Mouse (Mus musculus) MN1 (cell line): Measurements from ENCODE around the gene Ces4a.
"Not testable (repeated sequence)": the region's sequence is repeated elsewhere in the genome, so short reads cannot be mapped to it uniquely, and the experiment has no call there.

Experiments used
- DNase-seq: peaks from one replicate; pipeline ENCODE4 v3.0.0-alpha.2; 2016; ENCODE audit warnings: low spot score

The Ces4a gene

DNA sequence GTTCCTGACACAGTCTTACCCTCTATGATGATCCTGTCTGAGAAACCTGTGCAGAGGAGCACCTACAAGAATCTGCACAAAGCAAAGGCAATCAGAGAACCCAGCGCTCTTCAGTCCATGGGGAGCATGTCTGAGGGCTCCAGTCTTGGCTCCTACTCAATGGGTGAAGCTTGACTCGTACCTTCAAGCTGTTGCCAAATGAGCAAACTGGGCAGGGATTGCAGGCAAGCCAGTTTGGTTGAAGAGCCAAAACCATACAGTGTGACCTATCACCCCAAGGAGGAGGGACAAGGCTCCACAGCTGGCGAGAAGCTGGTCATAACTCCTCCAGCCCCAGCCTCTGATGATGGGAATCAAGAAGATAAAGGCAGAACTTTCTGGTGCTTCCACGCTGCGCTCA lies at the start of gene Ces4a:
Gene Ces4a (plus strand): TSS at position 292 of the 400 bp plus-strand sequence.
- DNase-seq, result no peak

DNA sequence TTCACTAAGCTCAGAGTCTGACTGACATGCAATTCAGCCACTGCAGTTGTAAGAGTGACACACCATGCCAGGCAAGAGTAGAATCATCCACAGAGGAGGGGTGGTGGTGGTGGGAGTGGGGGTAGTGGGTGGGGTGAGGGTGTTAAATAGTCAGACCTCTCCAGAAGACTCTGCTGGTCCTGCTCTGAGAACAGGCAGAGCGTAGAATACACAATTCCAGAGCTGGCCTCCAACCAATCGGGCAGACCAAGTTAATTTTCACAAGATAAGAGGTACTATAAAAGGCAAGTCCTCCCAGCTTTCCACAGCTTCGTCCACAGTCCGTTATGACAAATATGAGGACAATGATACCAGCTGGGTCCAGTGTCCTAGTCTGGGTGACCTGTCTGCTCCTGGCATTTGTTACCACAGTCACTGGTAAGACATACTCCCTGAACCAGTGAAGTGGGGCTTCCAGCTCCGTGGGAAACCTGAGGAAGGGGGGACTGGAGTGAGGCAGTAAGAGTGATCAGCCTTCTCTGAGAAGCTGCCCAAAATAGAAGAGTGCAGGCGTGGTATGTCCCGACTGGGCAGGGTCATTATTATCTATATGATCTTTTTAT lies 48.0 kb upstream of the Ces4a start, which contains the start of gene Ces3b:
Gene Ces3b (plus strand): TSS at position 305 of the 602 bp plus-strand sequence.
- DNase-seq, result no peak

DNA sequence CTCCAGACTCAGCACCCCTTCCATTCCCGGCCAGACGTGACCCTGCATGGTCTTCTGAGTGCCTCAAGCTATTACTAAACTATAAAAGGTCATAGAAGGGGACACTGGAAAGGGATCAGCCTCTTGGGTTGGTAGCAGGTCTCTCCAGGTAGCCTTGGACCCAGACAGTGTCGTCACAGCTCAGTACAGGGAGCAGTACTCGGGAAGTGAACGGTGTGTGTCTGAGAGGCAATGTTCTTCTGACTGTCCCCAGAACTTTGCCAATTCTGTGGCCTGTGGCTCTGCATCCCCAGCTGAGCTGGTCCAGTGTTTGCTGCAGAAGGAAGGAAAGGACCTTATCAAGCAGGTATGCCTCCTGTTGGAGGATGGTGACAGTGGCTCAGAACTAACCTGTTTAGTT lies 43.4 kb upstream of the Ces4a start:
- not testable (repeated sequence) for DNase-seq

DNA sequence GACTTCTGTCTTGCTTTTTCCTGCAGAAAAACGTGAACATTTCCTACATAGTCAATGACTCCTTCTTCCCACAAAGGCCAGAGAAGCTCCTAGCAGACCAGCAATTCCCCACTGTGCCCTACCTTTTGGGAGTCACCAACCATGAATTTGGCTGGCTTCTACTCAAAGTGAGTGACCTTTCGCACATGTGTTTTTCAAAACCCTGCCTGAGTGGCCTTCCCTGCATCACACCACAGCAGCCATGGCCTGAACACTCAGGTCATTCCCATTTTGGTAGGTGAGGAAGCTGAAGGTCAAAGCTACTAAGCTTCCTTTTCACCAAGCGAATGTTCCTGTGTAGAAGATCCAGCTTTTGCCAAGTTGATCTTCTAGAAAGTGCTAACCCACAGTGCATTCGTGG lies 43.0 kb upstream of the Ces4a start:
- no peak for DNase-seq

DNA sequence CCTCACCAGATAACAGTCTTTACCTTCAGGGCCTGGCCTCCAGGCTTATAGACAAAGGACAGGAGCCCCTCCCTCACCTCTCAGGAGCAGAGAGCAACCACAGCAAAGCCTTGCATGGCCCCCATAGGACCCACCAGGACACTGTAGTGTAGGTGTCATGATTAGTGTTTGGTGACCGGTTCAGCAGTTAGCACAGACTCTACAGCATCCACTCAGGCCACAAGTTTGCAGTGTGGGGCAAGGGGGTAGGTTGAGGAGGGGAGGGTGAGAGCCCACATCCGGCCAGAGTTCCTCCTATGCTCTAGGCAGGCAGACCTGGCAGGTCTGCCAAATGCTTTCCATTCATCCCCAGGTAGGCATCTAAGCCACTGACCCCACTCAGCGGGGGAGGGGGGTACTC lies 37.6 kb upstream of the Ces4a start:
- no peak for DNase-seq

DNA sequence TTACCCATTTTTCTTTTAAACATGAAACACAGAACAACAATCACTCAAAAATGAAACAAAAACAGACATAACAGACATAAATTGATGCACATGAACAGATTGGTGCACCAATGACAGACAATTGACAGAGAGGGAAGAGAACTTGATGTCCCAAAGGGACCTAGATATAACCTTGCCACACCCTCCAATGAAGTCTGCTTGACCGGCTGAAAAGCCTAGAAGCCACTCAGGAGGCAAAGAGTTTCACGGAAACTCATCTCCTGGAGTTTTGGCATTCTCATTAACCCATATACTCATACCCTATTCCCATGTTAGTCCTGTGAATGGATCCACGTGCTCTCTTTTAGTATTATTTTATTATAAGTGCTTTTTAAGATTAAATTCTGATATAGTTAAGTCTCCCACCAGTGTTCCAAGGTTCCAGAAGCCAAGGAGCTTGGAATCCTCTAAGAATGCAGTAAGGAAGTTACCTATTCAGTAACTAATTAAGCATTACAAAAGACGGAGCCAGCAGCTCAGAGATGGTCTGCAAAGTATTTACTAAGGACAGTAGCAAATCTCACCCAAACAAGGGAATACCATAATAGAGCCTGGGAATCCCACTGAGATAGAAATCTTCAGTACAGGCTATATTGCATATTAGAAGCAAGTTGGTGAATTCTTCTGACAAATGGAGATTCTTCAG lies 29.4 kb upstream of the Ces4a start:
- not testable (repeated sequence) for DNase-seq

DNA sequence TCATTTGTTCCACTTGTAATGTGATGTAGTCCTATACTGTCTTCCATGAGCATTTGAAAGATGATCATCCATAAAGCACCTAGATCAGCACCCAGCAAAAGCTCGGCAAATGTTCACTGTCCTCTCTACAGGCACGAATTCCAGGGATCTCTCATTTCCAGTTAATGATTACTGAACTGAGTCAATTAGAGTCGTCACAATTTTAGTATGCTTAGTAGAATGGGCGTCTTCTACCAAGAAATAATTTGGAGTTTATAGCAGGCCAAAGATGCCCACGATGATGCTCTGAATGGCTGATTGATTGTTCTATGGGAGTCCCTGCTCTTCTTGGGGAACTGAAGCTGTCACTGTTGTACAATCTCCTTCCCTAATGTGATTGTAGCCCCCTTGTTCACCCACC lies 27.9 kb upstream of the Ces4a start:
- not testable (repeated sequence) for DNase-seq

DNA sequence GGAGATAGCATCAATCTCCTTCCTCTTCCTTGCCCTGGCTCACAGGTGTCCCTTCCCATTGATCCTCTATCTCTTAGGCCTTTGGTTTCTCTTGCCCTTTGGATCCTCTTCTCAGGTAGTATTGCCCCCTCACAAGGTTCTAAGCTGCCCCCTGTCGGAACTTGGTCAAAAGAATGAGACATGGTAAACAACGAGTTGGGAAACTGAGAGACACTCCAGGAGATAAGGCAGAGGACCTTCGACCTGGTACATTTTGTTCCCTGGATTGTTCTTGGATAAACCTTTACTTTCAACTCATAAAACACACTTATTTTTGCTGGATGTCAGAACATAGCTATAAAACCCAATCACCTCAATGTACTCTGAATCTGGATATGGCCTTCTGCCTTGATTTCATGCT lies 27.4 kb upstream of the Ces4a start:
- DNase-seq, result no peak

DNA sequence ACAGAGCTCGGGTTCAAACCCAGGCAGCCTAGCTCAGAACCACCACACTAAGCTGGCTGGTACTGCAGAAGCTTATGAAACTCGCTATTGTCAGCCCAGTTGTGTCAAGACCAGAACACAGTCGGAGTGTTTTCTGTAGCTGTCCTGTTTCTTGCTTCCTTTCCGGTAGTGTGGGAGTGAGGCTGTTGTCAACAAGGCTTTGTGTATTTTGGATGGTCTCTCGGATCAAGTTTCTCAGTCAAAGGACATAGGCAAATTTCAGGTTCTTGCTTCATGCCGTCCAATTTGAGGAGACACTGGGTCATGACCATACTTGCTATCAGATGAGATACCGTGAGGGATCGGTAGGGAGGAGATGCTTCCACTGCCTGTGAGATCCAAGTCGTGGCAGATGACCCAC lies 1.7 kb upstream of the Ces4a start:
- DNase-seq, result no peak

DNA sequence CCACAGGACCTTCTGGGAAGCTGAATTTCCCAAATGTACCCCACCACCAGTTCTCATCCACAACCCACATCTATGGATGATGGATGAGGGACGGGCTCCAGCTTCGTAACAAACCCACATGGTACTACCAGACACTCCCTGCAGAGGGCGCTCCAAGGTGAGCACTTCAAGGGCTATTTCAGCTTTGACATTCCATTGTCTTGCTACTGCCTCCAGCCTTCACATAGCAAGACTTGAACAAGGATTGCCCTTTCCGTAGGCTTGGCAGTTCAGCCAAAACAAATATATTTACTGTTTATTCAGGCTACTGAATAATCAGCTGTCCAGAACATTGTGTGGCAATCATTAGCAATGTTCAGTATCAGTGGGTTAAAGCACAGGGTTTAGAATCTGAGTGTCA lies 6.8 kb downstream of the Ces4a start:
- peak; percentile 81 for DNase-seq

DNA sequence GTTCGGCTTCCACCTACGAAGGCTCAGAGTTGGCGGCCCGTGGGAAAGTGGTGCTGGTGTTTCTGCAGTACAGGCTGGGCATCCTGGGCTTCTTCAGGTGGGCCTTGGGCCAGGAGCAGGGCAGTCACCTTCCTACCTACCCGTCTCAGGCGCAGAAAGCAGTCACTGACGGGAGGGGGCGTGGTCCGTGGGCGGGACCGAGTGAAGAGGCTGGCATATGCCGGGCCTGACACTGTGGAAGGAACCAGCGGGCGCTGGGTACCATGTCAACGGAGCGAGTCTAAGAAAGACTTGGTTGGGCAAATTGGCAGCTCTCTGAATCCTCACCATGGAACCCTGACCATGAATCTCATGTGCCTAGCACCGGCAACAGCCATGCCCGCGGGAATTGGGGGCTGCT lies 10.8 kb downstream of the Ces4a start:
- no peak for DNase-seq

DNA sequence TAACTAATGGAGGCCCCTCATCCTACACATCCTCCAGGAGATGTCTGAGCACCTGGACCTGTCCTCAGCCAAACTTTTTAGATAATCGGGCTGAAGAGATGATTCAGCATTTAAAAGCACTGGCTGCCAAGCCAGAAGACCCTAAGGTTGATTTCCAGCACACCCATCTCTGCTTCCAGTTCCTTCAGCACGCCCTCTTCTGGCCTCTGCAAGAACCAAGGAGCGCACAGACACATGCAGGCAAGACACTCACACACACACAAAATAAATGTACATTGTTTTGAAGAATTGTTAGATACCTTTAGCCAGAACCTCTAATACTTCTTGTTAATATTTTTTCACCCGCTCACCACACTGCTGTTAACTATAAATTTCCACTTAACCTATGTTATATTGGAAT lies 20.1 kb downstream of the Ces4a start:
- DNase-seq, result no peak

DNA sequence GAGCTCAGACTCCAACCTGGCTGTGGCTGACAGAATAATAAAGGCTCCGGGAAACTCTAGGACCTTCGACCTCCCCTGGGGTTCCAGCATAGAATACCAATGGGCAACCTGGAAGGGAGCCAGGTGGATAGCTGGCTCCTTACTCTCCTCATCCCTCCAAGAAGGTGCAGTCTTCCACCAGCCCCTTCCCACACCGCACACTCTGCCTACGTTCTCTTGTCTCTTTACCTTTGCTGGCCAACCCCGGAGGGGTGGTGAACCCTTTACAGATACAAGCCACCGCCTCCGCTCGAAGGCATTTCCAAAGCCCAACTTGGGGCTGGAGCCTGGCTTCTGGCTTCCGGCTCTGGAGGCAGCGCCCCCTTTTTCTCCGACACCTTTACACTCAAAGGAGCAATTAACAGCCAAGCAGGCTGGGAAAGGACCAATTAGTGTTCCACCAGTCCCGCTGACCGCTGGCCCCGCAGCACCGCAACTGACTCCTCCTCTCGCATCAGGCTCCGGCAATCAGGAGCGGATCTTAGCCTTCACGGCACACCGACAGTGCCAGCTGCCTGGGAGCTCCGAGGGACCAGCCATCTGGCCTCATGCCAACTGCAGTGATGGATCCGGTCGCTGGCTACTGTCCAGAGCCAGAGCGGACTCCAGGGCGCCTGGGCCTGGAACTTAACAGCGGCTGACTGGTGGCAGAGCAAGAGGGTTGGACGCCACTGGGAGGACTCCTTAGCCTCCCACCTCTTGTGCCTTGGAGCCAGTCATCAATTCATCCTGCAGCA lies 21.2 kb downstream of the Ces4a start:
- DNase-seq, result peak; percentile 99

DNA sequence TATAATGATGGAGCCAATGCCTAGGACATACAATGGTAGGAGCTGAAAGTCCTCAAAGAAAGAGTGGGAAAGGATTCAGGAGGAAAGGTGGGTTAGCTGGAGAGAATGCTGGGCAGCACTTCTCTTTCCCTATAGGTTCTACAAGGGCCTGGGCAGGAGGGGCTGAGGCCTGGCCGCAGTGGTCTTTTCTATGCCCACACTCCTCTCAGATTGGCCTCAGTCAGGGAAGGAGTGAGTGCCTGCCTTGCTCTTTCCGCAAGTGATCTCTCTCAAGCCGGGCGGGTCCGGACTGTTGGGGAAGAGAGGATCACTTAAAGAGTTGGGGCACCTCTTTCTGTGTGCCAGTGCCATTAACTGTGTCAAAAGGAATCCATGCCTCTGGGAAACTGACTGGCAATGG lies 22.7 kb downstream of the Ces4a start:
- DNase-seq, result no peak

DNA sequence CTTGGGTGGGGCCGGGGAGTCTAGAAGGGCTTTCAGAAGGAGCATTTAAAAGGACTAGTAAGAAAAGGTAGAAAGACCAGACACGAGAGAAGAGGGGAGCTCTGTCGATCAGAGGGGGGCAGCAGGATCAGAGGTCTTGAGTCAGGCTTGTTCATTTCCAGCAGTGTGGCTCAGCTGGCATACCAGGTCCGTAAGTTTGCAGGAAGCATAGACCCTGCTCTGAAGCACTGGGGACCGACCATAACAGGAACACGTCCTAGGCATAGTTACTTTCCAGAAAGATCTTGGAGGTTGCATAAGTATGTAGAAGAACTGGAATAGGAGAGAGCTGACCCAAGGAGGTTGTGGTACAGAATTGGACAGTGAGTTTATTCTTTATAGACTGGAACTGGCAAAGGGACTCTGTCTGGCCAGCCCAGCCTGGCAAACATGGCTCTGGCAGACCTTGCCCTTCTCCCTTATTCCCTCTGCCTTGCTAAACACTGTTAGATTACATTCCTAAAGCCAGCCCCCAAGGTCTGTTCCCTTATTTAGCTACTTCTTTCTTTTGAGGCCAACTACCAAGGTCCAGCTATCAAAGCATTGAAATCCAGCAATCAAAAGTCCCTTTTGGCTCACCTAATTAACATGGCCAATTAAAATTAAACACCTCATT lies 23.6 kb downstream of the Ces4a start:
- no peak for DNase-seq

DNA sequence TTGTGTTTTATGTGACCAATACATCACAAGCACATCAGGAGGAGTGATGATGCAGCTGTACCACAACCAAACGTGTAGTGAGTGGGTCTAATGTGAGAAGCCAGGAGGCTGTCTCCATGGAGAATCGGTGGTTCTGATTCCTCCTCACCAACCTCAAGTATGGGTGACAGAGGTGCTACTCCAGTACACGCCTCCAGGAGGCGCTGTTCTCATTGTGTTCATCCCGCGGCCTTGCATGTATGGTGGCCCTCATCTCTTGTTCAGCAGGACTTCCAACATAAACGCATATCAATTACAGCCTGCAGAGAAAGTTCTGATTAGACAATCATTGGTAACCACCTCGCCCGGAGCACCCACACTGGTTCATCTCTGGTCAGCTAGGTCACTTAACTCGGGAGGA lies 26.0 kb downstream of the Ces4a start:
- DNase-seq, result no peak

DNA sequence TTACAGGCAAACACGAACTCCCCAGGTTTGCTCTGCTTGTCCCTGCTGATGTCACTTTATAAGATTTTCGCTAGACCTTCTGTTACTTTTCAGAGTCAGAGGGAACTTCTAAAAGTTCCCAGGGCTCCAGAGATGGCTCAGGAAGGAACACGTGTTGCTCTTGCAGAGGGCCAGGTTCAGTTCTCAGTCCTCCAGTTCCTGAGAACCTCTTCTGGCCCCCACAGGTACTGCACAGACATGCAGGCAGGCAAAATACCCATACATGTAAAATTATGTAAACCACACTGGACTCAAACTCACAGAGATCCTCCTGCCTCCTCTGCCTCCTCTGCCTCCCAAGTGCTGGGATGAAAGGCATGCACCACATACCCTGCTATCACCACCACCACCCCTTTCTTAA lies 26.5 kb downstream of the Ces4a start:
- DNase-seq, result no peak

DNA sequence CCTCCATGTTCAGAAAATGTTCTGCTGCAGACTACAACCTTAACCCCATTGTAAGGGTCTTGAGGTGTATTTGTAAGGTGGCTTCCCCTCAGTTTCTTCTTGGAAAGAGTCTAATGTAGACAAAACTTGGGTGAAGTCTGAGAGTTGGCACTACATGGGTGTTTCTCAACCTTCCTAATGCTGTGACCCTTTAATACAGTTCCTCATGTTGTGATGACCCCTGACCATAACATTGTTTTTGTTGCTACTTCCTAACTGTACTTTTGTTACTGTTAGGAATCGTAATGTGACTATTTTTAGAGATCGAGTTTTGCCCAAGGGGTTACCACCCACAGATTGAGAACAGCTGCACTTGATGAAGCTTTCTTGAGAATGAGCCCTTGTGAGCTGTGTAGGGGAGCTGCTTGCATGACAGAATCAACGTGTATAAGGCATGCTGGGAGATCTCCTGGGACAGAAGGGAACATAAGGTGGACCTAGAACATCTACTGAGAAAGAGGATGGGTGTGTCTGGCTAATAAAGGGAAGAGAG lies 29.6 kb downstream of the Ces4a start:
- no peak for DNase-seq

DNA sequence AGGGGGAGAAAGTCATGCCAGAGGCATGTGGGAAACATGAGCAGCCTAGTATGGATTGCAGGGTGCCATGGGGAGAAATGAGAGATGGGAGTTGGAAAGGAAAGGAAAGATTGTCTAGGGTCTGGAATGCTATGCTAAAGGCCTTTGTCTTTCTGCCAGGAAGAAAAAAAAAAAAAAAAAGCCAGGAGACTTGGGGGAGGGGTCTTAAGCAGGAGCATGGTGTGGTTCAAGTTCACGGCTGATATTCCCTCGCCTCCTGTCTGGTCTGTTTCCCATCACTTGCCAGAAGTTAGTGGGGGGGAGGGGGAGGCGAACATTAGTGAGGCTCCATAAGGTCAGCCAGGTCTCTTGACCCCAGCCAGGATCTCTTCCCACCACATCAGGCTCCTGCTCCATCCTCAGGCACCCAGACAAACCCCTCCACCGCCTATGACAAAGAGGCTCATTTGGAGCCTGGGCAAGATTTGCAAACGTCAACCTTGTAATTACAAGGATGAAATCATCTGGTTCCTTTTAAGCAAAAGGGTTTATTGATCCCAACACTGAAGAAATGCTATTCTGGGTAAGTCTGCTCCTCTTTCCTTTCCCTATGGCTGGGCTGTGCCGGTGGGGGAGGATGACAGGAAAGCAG lies 32.8 kb downstream of the Ces4a start:
- peak; percentile 71 for DNase-seq

DNA sequence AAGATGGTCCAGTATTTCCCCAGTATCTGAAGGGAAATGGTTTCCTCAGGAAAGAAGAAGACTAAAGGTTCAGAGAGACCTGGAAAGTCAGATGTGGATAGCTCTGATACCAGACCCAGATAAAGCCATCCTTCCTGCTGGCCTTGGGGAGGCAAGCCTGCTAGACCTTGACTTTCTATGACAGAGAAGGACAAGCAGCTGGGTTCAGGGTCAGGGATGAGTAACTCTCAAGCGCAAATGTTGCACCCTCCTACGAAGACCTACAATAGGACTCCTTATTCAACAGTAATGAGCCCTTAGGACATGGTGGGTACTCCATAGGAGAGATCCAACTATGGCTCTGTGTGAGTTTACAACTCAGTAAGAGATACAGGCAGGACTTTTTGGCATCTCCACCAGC lies 33.6 kb downstream of the Ces4a start:
- DNase-seq, result no peak

DNA sequence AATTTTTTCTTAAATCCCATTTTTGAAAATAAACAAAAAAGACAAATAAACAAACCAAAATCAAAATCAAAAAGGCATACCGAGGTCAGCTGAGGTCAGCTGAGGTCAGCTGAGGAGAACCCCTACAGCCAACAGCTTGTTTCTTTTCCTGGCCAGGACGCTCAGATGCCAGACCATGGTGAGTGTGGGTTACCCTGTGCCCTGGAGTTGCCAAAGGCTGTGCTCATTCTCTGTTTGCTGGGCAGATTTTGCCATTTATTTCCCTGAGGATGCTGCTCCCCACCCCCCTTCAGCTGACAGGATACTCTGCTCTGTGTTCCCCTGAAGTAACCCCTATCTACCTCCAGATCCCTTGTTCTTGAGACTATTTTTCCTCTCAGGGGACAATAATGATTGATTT lies 35.5 kb downstream of the Ces4a start:
- peak; percentile 32 for DNase-seq

DNA sequence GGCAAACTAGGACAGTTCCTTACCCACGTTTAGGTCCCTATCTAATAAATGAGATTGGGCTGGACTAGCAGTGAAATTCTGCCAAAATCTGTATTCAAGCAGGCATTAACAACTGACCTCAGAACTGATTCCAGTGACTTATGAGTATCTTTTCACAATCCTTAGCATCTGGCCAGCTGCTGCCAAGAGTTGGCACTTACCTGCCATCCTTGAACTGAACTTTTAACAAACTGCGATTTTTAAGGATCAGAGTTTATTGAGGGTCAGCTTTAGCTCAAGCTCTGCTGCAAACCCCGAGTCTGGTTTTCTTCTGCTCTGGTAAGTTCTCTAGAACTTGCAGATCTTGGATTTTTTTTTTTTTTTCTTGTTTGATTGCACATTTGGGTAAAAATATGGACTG lies 38.0 kb downstream of the Ces4a start:
- no peak for DNase-seq
